Mouse (Mus musculus): ENCODE data around the gene Pin4.

- TF ChIP-seq CTCF (IDR thresholded peaks at IDR 0.05; ENCODE audit: extremely low read depth, insufficient read depth, insufficient read length, insufficient replicate concordance) (no peak), POLR2A (IDR thresholded peaks at IDR 0.05; ENCODE audit: low read depth, low read length) (no peak)
These were observed 37.5 kb upstream of the Pin4 start for GRCm38 (mm10) chrX:102081573-102082279.

Data from spleen, adult 2 months (tissue).